Mouse (Mus musculus) CD8-positive naive resting alpha-beta T cell, adult 2 months (primary cell): ENCODE measurements around the gene Ppp1r32.
A peak's percentile ranks its signal among the peaks of the same experiment; 100 is the strongest.

Experiments
- DNase-seq, 2 experiments: peaks; one replicate each; pipeline ENCODE4 v3.0.0; 2022; ENCODE audit warnings: low read depth in 2 of 2, low spot score in 2 of 2

Gene Ppp1r32

DNA sequence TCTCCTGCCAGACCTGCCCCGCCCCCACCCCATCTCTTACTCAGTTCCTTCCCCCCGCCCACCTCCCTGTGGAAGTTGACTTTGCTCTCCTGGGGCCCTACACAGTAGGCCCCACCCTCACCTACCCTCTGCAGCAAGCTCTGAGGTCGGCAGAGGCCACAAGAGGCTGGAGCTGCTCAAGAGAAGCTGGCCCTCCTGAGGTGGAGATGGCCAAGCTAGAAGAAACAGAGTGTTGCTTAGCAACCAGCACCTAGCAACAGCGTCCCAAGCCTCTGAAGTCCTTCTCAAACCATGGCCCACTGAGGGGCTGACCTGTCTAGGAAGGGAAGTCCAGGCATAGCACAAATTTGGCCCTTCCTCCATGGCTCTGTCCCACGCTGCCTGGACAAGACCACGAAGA, at the start of gene Ppp1r32:
Gene Ppp1r32 (minus strand): TSS at position 226 of the 400 bp plus-strand sequence.
- DNase-seq, result no peak

GRCm38 (mm10) chr19:10530082-10530481, 47.4 kb upstream of the Ppp1r32 start:
- no peak for DNase-seq

GRCm38 (mm10) chr19:10525910-10526309, 43.2 kb upstream of the Ppp1r32 start, which contains the start of gene Sdhaf2:
Sdhaf2 (minus strand) TSS chr19:10526142.
- peak; percentile 13 to 39 for DNase-seq

DNA sequence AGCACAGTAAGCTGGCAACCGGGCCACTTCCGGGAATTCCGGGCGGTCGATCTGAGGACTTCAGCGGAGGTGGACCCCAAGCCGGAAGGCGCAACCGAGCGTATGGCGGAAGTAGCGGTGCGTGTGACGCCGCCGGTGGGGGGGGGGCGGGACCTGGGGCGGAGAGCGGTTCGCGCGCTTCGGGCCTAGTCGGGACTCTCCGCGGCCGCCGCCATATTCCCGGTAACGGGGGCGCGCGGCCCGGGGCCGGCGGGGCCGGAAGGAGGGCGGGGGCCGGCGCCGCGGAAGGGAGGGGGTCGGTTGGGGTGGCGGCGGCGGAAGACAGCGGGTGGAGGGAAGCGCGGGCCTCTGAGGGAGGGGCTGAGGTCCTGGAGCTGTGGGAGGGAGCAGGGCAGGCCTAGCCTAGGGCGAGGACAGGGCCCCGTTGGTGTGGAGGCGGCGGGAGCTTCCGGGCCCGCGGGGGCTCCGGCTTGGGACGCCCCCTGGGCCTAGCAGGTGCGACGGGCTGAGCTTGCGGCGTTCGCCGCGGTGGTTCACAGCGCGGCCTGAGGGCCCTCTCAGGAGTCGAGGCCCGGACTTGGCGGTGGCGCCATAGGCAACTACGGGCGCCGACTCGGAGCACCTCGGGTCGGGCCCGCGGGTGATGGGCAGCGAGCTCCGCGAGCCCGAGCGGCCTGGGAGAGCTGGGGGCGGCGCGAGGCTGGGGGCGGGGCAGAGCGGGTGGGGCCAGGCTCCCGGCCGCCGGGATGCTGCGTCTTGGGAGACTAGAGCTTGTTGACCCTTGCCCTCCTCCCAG, 42.6 kb upstream of the Ppp1r32 start, which contains the start of gene Cpsf7:
Gene Cpsf7 (plus strand): TSS at position 161 of the 796 bp plus-strand sequence.
- peak; percentile 79 to 81 for DNase-seq

DNA sequence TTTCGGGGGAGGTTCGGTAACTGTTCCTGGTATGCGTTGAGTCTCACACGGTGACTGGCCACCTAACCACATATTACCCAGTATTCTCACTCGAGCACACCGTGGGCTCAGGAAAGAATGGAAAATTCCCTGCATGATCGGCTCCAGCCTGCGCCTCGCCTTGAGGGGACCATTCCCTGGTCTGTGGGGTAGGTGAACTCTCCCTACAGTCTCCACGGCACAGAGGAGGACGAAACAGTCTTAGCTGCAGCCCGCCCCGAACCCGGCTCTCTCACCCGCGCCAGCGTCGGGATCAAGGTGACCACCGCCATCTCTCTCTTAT, 42.0 kb upstream of the Ppp1r32 start:
- DNase-seq, result no peak

- no peak for DNase-seq
These were observed 40.9 kb upstream of the Ppp1r32 start for GRCm38 (mm10) chr19:10523483-10524080.

- no peak for DNase-seq
These were observed 39.2 kb upstream of the Ppp1r32 start for GRCm38 (mm10) chr19:10521926-10522325.

DNA sequence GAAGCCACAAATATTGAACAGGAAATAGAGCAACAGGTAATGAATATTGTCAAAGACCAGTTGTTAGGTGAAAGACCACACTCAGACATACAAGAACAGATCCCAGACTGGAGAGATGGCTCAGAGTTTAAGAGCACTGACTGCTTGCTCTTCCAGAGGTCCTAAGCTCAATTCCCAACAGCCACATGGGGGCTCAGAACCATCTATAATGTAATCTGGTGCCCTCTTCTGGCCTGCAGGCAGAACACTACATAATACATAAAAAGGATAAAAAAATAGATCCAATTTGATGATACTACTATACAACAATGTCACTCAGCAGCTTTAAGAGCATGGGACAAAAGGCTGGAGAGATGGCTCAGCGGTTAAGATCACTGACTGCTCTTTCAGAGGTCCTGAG, 37.6 kb upstream of the Ppp1r32 start:
- no peak for DNase-seq

DNA sequence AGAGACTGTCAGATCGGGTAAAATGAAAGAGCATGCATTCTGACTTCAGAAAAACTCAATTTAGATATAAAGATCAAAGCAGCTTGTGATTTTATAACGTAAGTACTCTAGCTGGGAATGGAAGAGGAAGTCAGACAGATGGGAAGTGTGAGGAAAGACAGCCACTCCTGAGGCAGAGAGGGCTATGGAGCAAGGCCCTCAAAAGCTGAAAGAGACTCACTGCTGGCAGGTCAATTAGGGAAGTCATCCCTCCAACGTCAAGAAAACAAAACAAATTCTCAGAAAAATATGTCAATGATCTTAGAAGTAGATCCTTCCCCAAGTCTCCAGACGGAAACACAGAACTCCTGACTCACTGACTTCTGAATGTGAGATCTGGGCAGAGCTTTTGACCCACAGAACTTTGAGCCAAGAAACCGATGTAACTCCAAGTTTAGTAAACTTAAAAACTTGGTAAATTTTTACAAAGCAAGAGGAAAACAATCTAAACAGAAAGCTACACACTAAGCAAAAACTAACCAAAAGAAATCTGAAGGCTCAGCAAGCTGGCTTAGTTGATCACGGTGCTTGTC, 28.1 kb upstream of the Ppp1r32 start:
- DNase-seq, result no peak

DNA sequence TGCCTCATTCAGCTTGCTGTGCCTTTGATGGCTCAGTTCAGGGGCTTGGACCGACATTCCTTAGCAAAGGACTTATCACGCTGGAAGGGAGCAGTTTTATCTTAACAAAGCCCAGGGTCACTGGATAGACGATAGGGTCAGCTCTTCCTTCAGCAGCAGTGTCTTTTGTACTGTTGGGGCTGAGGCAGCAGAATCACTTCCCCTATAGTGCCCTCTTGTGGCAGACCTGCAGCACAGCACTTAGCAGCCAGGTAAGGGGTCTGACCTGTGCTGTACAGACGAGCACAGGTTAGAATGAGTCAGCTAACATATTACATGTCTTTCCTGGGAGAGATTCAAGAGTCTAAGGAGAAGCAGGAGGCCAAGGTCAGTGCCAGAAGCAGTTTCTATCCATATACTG, 19.8 kb upstream of the Ppp1r32 start:
- peak; percentile 26 to 49 for DNase-seq

DNA sequence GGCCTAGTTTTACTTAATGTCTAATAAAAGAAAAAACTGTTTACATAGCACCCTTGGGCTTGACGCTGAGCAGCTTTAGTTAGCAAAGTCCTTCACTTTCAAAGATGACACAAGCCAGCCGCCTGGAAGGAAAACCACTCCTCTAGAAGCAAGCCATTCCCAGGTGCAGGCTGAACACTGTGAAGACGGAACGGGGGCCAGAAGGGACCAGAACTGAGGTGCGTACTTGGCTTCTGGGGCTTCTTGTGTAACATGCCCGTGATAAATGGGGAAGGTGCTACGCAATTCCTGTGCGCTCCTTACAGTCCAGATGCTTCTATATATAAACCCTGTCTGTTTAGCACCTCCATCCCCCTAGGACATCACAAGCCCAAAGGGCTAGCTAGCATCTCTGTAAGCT, 17.9 kb upstream of the Ppp1r32 start:
- no peak for DNase-seq

DNA sequence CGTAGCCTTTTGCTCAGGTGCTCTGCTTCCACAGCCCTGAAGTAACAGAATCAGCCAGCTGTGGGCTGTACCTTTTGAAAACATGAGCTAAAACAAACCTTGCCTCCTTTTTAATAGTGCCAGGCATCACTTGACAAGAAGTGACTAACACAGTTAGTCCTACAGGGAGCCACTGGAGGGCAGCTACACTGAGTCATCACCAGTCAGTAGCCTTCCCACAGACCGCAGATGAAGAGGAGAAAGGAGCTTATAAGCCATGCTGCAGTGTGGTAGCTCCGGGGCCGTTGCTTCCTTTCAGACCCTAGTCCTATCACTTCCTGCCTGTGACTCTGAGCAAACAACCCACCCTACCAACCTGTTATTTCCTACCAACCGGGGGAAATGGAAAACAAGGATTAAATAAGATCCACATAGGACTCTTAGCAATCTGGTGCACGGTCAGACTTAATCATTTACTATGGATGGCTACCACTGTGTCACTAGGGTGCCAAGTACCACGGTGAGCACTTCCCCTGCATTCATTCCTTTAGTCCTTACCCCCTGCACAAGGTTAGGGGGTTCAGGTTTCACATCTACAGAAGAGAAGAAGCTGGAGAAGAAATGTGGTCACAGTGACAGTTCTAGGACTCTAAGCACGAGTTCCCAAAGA, 14.9 kb upstream of the Ppp1r32 start:
- no peak for DNase-seq

DNA sequence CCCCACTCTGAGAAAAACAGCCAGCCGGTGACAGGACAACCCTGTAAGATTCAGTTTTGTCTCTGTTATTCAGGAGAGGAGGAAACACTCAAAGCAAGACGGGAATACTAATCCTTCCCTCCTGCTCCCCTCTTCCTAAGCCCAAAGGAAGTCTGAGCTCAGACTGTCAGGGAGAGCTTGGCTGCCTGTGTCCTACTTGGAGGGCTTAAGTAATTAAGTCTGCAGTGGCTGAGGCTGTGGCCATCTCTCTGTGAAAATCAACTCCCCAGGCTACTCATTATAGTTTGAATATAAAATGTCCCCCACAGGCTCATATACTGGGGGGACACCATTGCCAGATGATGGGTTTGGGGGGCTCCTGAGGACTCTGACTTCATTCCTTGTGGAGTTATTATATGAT, 14.2 kb upstream of the Ppp1r32 start:
- DNase-seq, result no peak

GRCm38 (mm10) chr19:10495670-10496069, 12.9 kb upstream of the Ppp1r32 start:
- DNase-seq, result no peak

DNA sequence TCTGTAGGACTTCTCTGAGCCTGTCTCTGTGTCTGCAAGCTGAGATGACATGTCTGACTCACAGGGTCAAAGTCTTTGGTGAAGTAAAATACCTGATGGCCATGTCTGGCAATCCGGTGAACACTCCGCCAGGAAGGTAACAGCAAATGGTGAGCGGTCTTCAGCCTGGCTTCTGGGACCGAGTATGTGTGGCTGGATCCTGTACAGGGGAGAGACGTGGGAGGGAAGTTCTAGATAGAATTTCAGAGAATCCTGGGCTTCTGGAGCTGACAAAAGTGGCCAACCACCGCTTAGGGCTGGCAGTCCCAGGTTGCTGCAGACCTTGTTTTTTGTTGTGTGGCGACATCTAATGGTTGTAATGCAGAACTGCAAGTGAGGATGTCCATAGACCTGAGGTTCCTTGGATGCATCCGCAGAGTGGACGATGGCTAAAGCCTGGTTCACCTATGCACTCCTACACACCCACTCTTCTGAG, 3.6 kb upstream of the Ppp1r32 start:
- peak in 1 of 2 experiments; percentile 25 for DNase-seq

DNA sequence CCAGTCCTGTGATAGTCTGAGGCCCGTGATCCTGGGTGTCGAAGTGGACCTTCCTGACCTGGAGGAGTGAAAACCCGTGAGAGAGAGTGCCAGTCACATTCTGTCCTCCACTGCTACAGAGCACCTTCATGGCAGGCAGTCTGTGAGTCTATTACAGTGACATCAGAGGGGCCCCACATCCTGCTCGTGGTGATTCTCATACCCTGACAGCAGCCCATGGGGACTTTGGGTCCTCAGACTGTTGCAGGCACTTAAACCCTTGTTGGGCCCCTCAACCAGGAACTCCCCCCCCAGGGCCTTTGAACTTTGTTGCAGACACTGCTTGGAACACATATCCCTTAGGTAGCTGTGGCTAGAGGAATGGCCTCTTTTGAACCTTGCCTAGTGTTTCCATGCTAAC, 3.2 kb downstream of the Ppp1r32 start:
- no peak for DNase-seq

DNA sequence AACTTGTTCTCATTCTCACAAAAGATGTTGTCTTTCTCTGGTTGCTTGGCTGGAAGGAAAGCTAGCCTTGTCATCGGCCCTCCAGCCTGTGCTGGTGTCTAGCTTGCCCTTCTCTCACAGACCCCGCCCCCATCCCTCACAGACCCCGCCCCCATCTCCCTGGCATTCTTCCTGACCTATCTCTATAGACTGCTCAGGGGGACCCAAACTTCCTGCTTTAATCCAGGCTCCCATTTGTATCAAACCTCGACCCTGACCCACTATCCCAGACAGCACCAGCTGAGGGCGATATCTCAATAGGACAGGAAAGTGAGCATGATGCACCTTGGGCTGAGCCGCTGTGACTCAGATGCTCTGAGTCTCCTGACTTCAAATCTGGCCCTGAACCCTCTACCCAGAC, 8.9 kb downstream of the Ppp1r32 start:
- DNase-seq, result no peak

DNA sequence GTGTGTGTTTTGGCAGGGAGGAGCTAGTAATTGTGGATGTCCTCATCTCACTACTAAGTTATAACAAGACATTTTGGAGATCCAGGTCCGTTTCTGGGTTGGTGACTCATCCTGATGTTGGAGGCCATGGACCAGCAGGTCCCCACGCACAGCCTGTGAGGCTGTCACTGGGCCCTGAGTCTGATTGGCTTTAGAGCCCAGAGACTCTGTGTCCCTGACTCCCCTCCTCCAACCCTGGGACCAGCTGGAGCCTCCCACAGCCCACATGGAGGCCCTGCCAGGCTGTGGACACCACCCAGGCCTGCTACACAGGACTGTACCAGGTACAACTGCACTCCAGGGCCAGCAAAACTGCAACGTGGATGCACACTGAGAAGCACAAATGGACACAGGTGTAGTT, 9.8 kb downstream of the Ppp1r32 start:
- no peak for DNase-seq

GRCm38 (mm10) chr19:10469171-10469658, 13.5 kb downstream of the Ppp1r32 start:
- no peak for DNase-seq

DNA sequence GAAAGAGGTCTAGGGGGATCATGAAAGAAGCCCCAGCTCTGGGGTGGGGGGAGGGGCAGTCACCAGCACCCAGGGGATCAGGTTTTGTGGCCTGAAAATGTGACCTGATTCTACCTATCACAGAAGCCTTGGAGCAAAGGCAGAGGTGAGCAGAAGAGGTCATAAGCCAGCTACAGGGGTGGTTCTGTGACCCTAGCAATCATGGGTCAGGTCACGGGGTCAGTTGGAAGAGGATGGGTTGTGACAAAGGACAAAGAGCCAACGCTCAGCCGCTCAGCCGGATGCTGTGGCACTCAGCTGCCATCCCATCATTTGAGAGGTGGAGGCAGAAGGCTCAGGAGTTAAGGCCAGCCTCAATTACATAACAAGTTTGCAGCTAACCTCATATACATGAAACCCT, 18.3 kb downstream of the Ppp1r32 start:
- no peak for DNase-seq

- no peak for DNase-seq
These were observed 21.1 kb downstream of the Ppp1r32 start for GRCm38 (mm10) chr19:10461584-10461983.

DNA sequence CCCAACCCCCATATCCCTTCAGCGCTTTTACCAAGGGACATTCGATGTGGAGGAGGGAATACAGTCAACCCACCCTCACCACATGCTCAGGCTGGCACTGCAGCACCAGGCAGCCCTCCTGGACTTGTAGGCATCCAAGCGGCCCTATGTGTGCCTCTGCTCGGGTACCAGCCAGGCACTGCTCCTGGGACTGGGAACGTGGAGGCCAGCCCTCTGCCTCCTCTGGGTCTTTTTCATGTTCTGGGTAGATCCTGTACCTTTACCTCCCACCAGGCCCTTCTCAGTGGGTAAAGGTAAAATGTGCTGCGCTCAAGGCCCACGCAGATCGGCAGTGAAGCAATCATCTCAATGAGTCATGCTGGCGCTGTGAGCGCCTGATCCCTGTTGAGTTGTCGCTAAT, 22.8 kb downstream of the Ppp1r32 start:
- no peak for DNase-seq
